Comparison of ENCODE assay signal across 16 mouse cellular contexts in genomic region chr12:88859456-88860345, GRCm38 (mm10).
DNase-seq lines count a peak whose midpoint lies in the region; ATAC-seq and TF ChIP-seq lines count a peak whose summit lies in the region.
"Had no signal": no experiment of that assay in that cellular context is flagged by ENCODE, and none has a peak within 500 bp of the region (broad histone marks: within the 10 kb centered on the region; RNA-seq: fewer than 3 reads in every experiment).

No protein-coding gene starts in this region.

- H3K4me3 ChIP-seq in hindbrain, embryonic 13.5 days: no peak overlapping the region
- H3K4me3 ChIP-seq in midbrain, postnatal 0 days (ENCODE audit: low read depth, low read length): no peak overlapping the region
- no peak overlapping the region for H3K4me3 ChIP-seq in kidney, embryonic 15.5 days (replicated peaks)
- H3K4me3 ChIP-seq: embryonic facial prominence, embryonic 13.5 days; intestine, embryonic 15.5 days had no signal

- peaks cover 17% of the 10 kb centered on the region; the same call in 1 of the 2 replicates for H3K4me1 ChIP-seq in hindbrain, embryonic 13.5 days (replicated peaks)
- no peaks in the 10 kb centered on the region for H3K4me1 ChIP-seq in midbrain, postnatal 0 days (ENCODE audit: insufficient read depth, low read length)
- H3K4me1 ChIP-seq in kidney, embryonic 15.5 days: no peaks in the 10 kb centered on the region
- H3K4me1 ChIP-seq: embryonic facial prominence, embryonic 13.5 days; intestine, embryonic 15.5 days had no signal

- no peaks in the 10 kb centered on the region for H3K27me3 ChIP-seq in hindbrain, embryonic 13.5 days
- H3K27me3 ChIP-seq in midbrain, postnatal 0 days (ENCODE audit: insufficient read depth, low read length): no peaks in the 10 kb centered on the region
- H3K27me3 ChIP-seq in kidney, embryonic 15.5 days: no peaks in the 10 kb centered on the region
- H3K27me3 ChIP-seq: embryonic facial prominence, embryonic 13.5 days; intestine, embryonic 15.5 days had no signal

- peak; percentile 43 to 52 for DNase-seq in cerebellum, postnatal 10 days
- no peak for DNase-seq in cerebellum, adult 11-12 months
- DNase-seq in brain, adult 2 months (ENCODE audit: low read depth, low spot score): peak; percentile 57
- peak; percentile 65 for DNase-seq in midbrain, postnatal 0 days (ENCODE audit: low spot score)
- DNase-seq in lung, postnatal 25 days (ENCODE audit: low spot score): no peak
- DNase-seq: cerebellum, adult 9-11 months; kidney, postnatal 10 days; layer of hippocampus, adult 9-11 months; lung, postnatal 10 days; thymus, postnatal 36 days had no signal

- H3K9me3 ChIP-seq in hindbrain, embryonic 13.5 days: no peaks in the 10 kb centered on the region
- no peaks in the 10 kb centered on the region for H3K9me3 ChIP-seq in midbrain, postnatal 0 days (ENCODE audit: low read length)
- H3K9me3 ChIP-seq in kidney, embryonic 15.5 days (replicated peaks): no peaks in the 10 kb centered on the region
- H3K9me3 ChIP-seq: embryonic facial prominence, embryonic 13.5 days; intestine, embryonic 15.5 days had no signal

- 20% methylated on average over 6 of the region's 6 CpGs for WGBS in hindbrain, embryonic 13.5 days
- 30% methylated on average over 6 of the region's 6 CpGs for WGBS in midbrain, postnatal 0 days
- 60% methylated on average over 6 of the region's 6 CpGs for WGBS in kidney, embryonic 15.5 days

- H3K36me3 ChIP-seq in hindbrain, embryonic 13.5 days: no peaks in the 10 kb centered on the region
- H3K36me3 ChIP-seq in midbrain, postnatal 0 days (ENCODE audit: insufficient read depth, low read length): no peaks in the 10 kb centered on the region
- H3K36me3 ChIP-seq in kidney, embryonic 15.5 days: no peaks in the 10 kb centered on the region
- H3K36me3 ChIP-seq: embryonic facial prominence, embryonic 13.5 days; intestine, embryonic 15.5 days had no signal

- H3K9ac ChIP-seq in hindbrain, embryonic 13.5 days: no peak overlapping the region
- H3K9ac ChIP-seq in midbrain, postnatal 0 days (replicated peaks; ENCODE audit: low read length, poor library complexity, severe bottlenecking): no peak overlapping the region
- H3K9ac ChIP-seq in kidney, embryonic 15.5 days: no peak overlapping the region
- H3K9ac ChIP-seq: embryonic facial prominence, embryonic 13.5 days; intestine, embryonic 15.5 days; liver, embryonic 14.5 days had no signal

- no peak overlapping the region for H3K4me2 ChIP-seq in hindbrain, embryonic 13.5 days
- no peak overlapping the region for H3K4me2 ChIP-seq in midbrain, postnatal 0 days (ENCODE audit: low read depth, low read length, poor library complexity, severe bottlenecking)
- no peak overlapping the region for H3K4me2 ChIP-seq in kidney, embryonic 15.5 days
- H3K4me2 ChIP-seq: embryonic facial prominence, embryonic 13.5 days; intestine, embryonic 15.5 days had no signal

- TF ChIP-seq CTCF in midbrain, postnatal 0 days (IDR thresholded peaks at IDR 0.05): no peak

- H3K27ac ChIP-seq in hindbrain, embryonic 13.5 days: peak overlapping the region; percentile 76
- no peak overlapping the region for H3K27ac ChIP-seq in midbrain, postnatal 0 days (ENCODE audit: low read depth, low read length)
- H3K27ac ChIP-seq in kidney, embryonic 15.5 days: no peak overlapping the region
- H3K27ac ChIP-seq: embryonic facial prominence, embryonic 13.5 days; intestine, embryonic 15.5 days; liver, embryonic 14.5 days had no signal

- peak; percentile 52; the same call in 1 of the 2 replicates for ATAC-seq in hindbrain, embryonic 13.5 days (ENCODE audit: low FRiP score)
- no peak for ATAC-seq in midbrain, postnatal 0 days (ENCODE audit: low FRiP score)
- ATAC-seq in CD4-positive, CD25-positive, alpha-beta regulatory T cell, adult 4 months: no peak
- ATAC-seq in kidney, embryonic 15.5 days (replicated peaks; ENCODE audit: low FRiP score): no peak
- ATAC-seq: intestine, embryonic 15.5 days had no signal

Comparison
In these comparisons a context has a peak if more than half of its experiments do, and no peak if none do; other contexts are left out.
1. DNase-seq: peak in cerebellum, postnatal 10 days (2 of 2), brain, adult 2 months (single experiment) and midbrain, postnatal 0 days (single experiment); none in cerebellum, adult 11-12 months (single experiment) and lung, postnatal 25 days (single experiment).